Mouse (Mus musculus): ENCODE measurements around the gene Trp53i11. TPM values are rescaled to one million over a fixed set of nuclear protein-coding genes. Genes with fewer than 3 reads are reported as not detected.
A peak's percentile ranks its signal among the peaks of the same experiment; 100 is the strongest.

Trp53i11 gene
- polyA plus RNA-seq, 1 experiment from 2014 or later = 53.6 TPM

- H3K9me3 ChIP-seq (replicated peaks; ENCODE audit: control insufficient read depth, low read length) = no peaks in the 10 kb centered on the region
- ATAC-seq (replicated peaks; ENCODE audit: insufficient number of reproducible peaks, low FRiP score, low TSS enrichment, low read depth) (no peak), DNase-seq (ENCODE audit: low spot score) (no peak)
- H3K4me1 ChIP-seq (ENCODE audit: control insufficient read depth, insufficient read depth, low read length) = peaks cover 4% of the 10 kb centered on the region
- 61% methylated on average over 5 of the region's 5 CpGs for WGBS
- no peak overlapping the region for H3K27ac ChIP-seq (replicated peaks; ENCODE audit: low read depth, low read length)
- no peaks in the 10 kb centered on the region for H3K36me3 ChIP-seq (replicated peaks; ENCODE audit: control insufficient read depth, insufficient read depth, low read depth, low read length)
- 0 out of 2 replicates have a peak overlapping the region, but pooled peaks have one; percentile 2 for H3K9ac ChIP-seq (replicated peaks; ENCODE audit: low read length)
- no peaks in the 10 kb centered on the region for H3K27me3 ChIP-seq (ENCODE audit: control insufficient read depth, insufficient read depth, low read length)
- H3K4me2 ChIP-seq (ENCODE audit: low read depth, low read length) = no peak overlapping the region
- no peak overlapping the region for H3K4me3 ChIP-seq (ENCODE audit: low read depth, low read length)
Observed at GRCm38 (mm10) chr2:93220447-93220846, 33.1 kb downstream of the Trp53i11 start.

GRCm38 (mm10) chr2:93223463-93223862 lies 36.1 kb downstream of the Trp53i11 start:
- Histone ChIP-seq H3K27ac (replicated peaks; ENCODE audit: low read depth, low read length) (no peak overlapping the region), H3K4me3 (ENCODE audit: low read depth, low read length) (no peak overlapping the region), H3K9ac (replicated peaks; ENCODE audit: low read length) (no peak overlapping the region), H3K4me2 (ENCODE audit: low read depth, low read length) (no peak overlapping the region), H3K4me1 (ENCODE audit: control insufficient read depth, insufficient read depth, low read length) (peaks cover 3% of the 10 kb centered on the region; the same call in 1 of the 2 replicates), H3K27me3 (ENCODE audit: control insufficient read depth, insufficient read depth, low read length) (no peaks in the 10 kb centered on the region), H3K9me3 (replicated peaks; ENCODE audit: control insufficient read depth, low read length) (no peaks in the 10 kb centered on the region), H3K36me3 (replicated peaks; ENCODE audit: control insufficient read depth, insufficient read depth, low read depth, low read length) (no peaks in the 10 kb centered on the region)
- WGBS = 76% methylated on average over 6 of the region's 6 CpGs
- DNase-seq (ENCODE audit: low spot score) (no peak), ATAC-seq (replicated peaks; ENCODE audit: insufficient number of reproducible peaks, low FRiP score, low TSS enrichment, low read depth) (no peak)

GRCm38 (mm10) chr2:93226606-93227595 lies 39.6 kb downstream of the Trp53i11 start:
- Histone ChIP-seq H3K4me3 (ENCODE audit: low read depth, low read length) (no peak overlapping the region), H3K27me3 (ENCODE audit: control insufficient read depth, insufficient read depth, low read length) (no peaks in the 10 kb centered on the region), H3K4me2 (ENCODE audit: low read depth, low read length) (0 out of 2 replicates have a peak overlapping the region, but pooled peaks have one; percentile 10), H3K9ac (replicated peaks; ENCODE audit: low read length) (peak overlapping the region; percentile 41), H3K27ac (replicated peaks; ENCODE audit: low read depth, low read length) (no peak overlapping the region; the same call in 1 of the 2 replicates), H3K9me3 (replicated peaks; ENCODE audit: control insufficient read depth, low read length) (no peaks in the 10 kb centered on the region), H3K4me1 (ENCODE audit: control insufficient read depth, insufficient read depth, low read length) (peaks cover 3% of the 10 kb centered on the region; the same call in 1 of the 2 replicates), H3K36me3 (replicated peaks; ENCODE audit: control insufficient read depth, insufficient read depth, low read depth, low read length) (no peaks in the 10 kb centered on the region)
- 14% methylated on average over 19 of the region's 20 CpGs for WGBS
- ATAC-seq (replicated peaks; ENCODE audit: insufficient number of reproducible peaks, low FRiP score, low TSS enrichment, low read depth) (peak; percentile 48), DNase-seq (ENCODE audit: low spot score) (peak; percentile 92)

GRCm38 (mm10) chr2:93227713-93228479 lies 40.5 kb downstream of the Trp53i11 start:
- H3K4me2 ChIP-seq (ENCODE audit: low read depth, low read length) = no peak overlapping the region

GRCm38 (mm10) chr2:93228480-93228824 lies 41.1 kb downstream of the Trp53i11 start:
- H3K4me3 ChIP-seq (ENCODE audit: low read depth, low read length) = no peak overlapping the region
- peak overlapping the region; percentile 30; the same call in 1 of the 2 replicates for H3K27ac ChIP-seq (replicated peaks; ENCODE audit: low read depth, low read length)
- 8% methylated on average over 5 of the region's 5 CpGs for WGBS
- no peak overlapping the region for H3K4me2 ChIP-seq (ENCODE audit: low read depth, low read length)
- no peaks in the 10 kb centered on the region for H3K27me3 ChIP-seq (ENCODE audit: control insufficient read depth, insufficient read depth, low read length)
- no peaks in the 10 kb centered on the region for H3K36me3 ChIP-seq (replicated peaks; ENCODE audit: control insufficient read depth, insufficient read depth, low read depth, low read length)
- ATAC-seq (replicated peaks; ENCODE audit: insufficient number of reproducible peaks, low FRiP score, low TSS enrichment, low read depth) = 0 out of 2 replicates have a peak, but pooled peaks have one; percentile 10
- no peak overlapping the region for H3K9ac ChIP-seq (replicated peaks; ENCODE audit: low read length)
- DNase-seq (ENCODE audit: low spot score) = peak; percentile 39
- H3K4me1 ChIP-seq (ENCODE audit: control insufficient read depth, insufficient read depth, low read length) = peaks cover 3% of the 10 kb centered on the region; the same call in 1 of the 2 replicates
- no peaks in the 10 kb centered on the region for H3K9me3 ChIP-seq (replicated peaks; ENCODE audit: control insufficient read depth, low read length)

More at GRCm38 (mm10) chr2:93227713-93228479, 40.5 kb downstream of the Trp53i11 start:
- Histone ChIP-seq H3K36me3 (replicated peaks; ENCODE audit: control insufficient read depth, insufficient read depth, low read depth, low read length) (no peaks in the 10 kb centered on the region), H3K9me3 (replicated peaks; ENCODE audit: control insufficient read depth, low read length) (no peaks in the 10 kb centered on the region), H3K27me3 (ENCODE audit: control insufficient read depth, insufficient read depth, low read length) (no peaks in the 10 kb centered on the region), H3K9ac (replicated peaks; ENCODE audit: low read length) (no peak overlapping the region), H3K27ac (replicated peaks; ENCODE audit: low read depth, low read length) (peak overlapping the region; percentile 30; the same call in 1 of the 2 replicates), H3K4me3 (ENCODE audit: low read depth, low read length) (no peak overlapping the region), H3K4me1 (ENCODE audit: control insufficient read depth, insufficient read depth, low read length) (peaks cover 3% of the 10 kb centered on the region; the same call in 1 of the 2 replicates)
- ATAC-seq (replicated peaks; ENCODE audit: insufficient number of reproducible peaks, low FRiP score, low TSS enrichment, low read depth) = peak; percentile 80
- WGBS = 24% methylated on average over 9 of the region's 9 CpGs
- peak; percentile 42 for DNase-seq (ENCODE audit: low spot score)

- WGBS = 72% methylated on average over 1 of the region's 1 CpGs
- ATAC-seq (replicated peaks; ENCODE audit: insufficient number of reproducible peaks, low FRiP score, low TSS enrichment, low read depth) (no peak), DNase-seq (ENCODE audit: low spot score) (no peak)
- Histone ChIP-seq H3K9ac (replicated peaks; ENCODE audit: low read length) (no peak overlapping the region), H3K9me3 (replicated peaks; ENCODE audit: control insufficient read depth, low read length) (no peaks in the 10 kb centered on the region), H3K36me3 (replicated peaks; ENCODE audit: control insufficient read depth, insufficient read depth, low read depth, low read length) (no peaks in the 10 kb centered on the region), H3K4me1 (ENCODE audit: control insufficient read depth, insufficient read depth, low read length) (no peaks in the 10 kb centered on the region), H3K4me2 (ENCODE audit: low read depth, low read length) (no peak overlapping the region), H3K4me3 (ENCODE audit: low read depth, low read length) (no peak overlapping the region), H3K27me3 (ENCODE audit: control insufficient read depth, insufficient read depth, low read length) (no peaks in the 10 kb centered on the region), H3K27ac (replicated peaks; ENCODE audit: low read depth, low read length) (no peak overlapping the region)
Observed at GRCm38 (mm10) chr2:93232141-93232540, 44.8 kb downstream of the Trp53i11 start.

- no peaks in the 10 kb centered on the region for H3K9me3 ChIP-seq (replicated peaks; ENCODE audit: control insufficient read depth, low read length)
- no peak overlapping the region for H3K9ac ChIP-seq (replicated peaks; ENCODE audit: low read length)
- H3K27me3 ChIP-seq (ENCODE audit: control insufficient read depth, insufficient read depth, low read length) = no peaks in the 10 kb centered on the region
- no peaks in the 10 kb centered on the region for H3K36me3 ChIP-seq (replicated peaks; ENCODE audit: control insufficient read depth, insufficient read depth, low read depth, low read length)
- 94% methylated on average over 1 of the region's 1 CpGs for WGBS
- no peak for ATAC-seq (replicated peaks; ENCODE audit: insufficient number of reproducible peaks, low FRiP score, low TSS enrichment, low read depth)
- H3K27ac ChIP-seq (replicated peaks; ENCODE audit: low read depth, low read length) = no peak overlapping the region
- H3K4me2 ChIP-seq (ENCODE audit: low read depth, low read length) = no peak overlapping the region
- no peak overlapping the region for H3K4me3 ChIP-seq (ENCODE audit: low read depth, low read length)
- no peak for DNase-seq (ENCODE audit: low spot score)
- no peaks in the 10 kb centered on the region for H3K4me1 ChIP-seq (ENCODE audit: control insufficient read depth, insufficient read depth, low read length)
Observed at GRCm38 (mm10) chr2:93237055-93237454, 49.7 kb downstream of the Trp53i11 start.

Data from embryonic facial prominence, embryonic 11.5 days (tissue).